Mouse (Mus musculus) CH12F3 (cell line): ENCODE data around the gene Gm21976.

ENCODE experiments used
- in situ Hi-C: fragments of 300-500 bp; cut with MboI; formaldehyde crosslinking; loops from 2 replicates; pipeline ENCODE4 v1.14.3; 2020; ENCODE audit warnings: low sequenced_read_pairs

The Gm21976 gene

GRCm38 (mm10) chr13:98297883-98298482, 18.3 kb downstream of the Gm21976 start:
- in situ Hi-C loops, result no loop called here

GRCm38 (mm10) chr13:98298833-98299758, 19.4 kb downstream of the Gm21976 start:
- in situ Hi-C loops, result no loop called here

- in situ Hi-C loops, result no loop called here
Measured at GRCm38 (mm10) chr13:98305257-98305656, 25.6 kb downstream of the Gm21976 start.

GRCm38 (mm10) chr13:98306393-98306792, 26.7 kb downstream of the Gm21976 start:
- in situ Hi-C loops, result no loop called here

- in situ Hi-C loops, result no loop called here
Measured at GRCm38 (mm10) chr13:98306852-98307475, 27.3 kb downstream of the Gm21976 start.

GRCm38 (mm10) chr13:98308004-98308403, 28.3 kb downstream of the Gm21976 start:
- in situ Hi-C loops, result no loop called here

GRCm38 (mm10) chr13:98308724-98309123, 29.0 kb downstream of the Gm21976 start:
- in situ Hi-C loops, result no loop called here

- in situ Hi-C loops, result no loop called here
Measured at GRCm38 (mm10) chr13:98311597-98311996, 31.9 kb downstream of the Gm21976 start.

- in situ Hi-C loops, result no loop called here
Measured at GRCm38 (mm10) chr13:98313631-98314030, 33.9 kb downstream of the Gm21976 start.

- in situ Hi-C loops, result no loop called here
Measured at GRCm38 (mm10) chr13:98315124-98315523, 35.4 kb downstream of the Gm21976 start.

GRCm38 (mm10) chr13:98316140-98316479, 36.4 kb downstream of the Gm21976 start:
- in situ Hi-C loops, result no loop called here

GRCm38 (mm10) chr13:98316480-98317245, 37.0 kb downstream of the Gm21976 start, which contains the start of gene Btf3:
Gene Btf3 (minus strand): TSS chr13:98317006.
- in situ Hi-C loops, result no loop called here

GRCm38 (mm10) chr13:98317246-98317677, 37.6 kb downstream of the Gm21976 start:
- in situ Hi-C loops, result no loop called here

- in situ Hi-C loops, result no loop called here
Measured at GRCm38 (mm10) chr13:98317911-98318310, 38.2 kb downstream of the Gm21976 start.

- in situ Hi-C loops, result no loop called here
Measured at GRCm38 (mm10) chr13:98325034-98325433, 45.3 kb downstream of the Gm21976 start.

- in situ Hi-C loops, result no loop called here
Measured at GRCm38 (mm10) chr13:98332106-98332505, 52.4 kb downstream of the Gm21976 start.

- in situ Hi-C loops, result no loop called here
Measured at GRCm38 (mm10) chr13:98336205-98336604, 56.5 kb downstream of the Gm21976 start.

- in situ Hi-C loops, result no loop called here
Measured at GRCm38 (mm10) chr13:98340506-98340905, 60.8 kb downstream of the Gm21976 start.

GRCm38 (mm10) chr13:98349491-98349890, 69.8 kb downstream of the Gm21976 start:
- in situ Hi-C loops, result no loop called here

- in situ Hi-C loops, result no loop called here
Measured at GRCm38 (mm10) chr13:98351527-98351926, 71.8 kb downstream of the Gm21976 start.
